Mouse (Mus musculus): ENCODE measurements around the gene Gm31371.
"Not testable (repeated sequence)": the region's sequence is repeated elsewhere in the genome, so short reads cannot be mapped to it uniquely, and the experiment has no call there.

Gene Gm31371

DNA sequence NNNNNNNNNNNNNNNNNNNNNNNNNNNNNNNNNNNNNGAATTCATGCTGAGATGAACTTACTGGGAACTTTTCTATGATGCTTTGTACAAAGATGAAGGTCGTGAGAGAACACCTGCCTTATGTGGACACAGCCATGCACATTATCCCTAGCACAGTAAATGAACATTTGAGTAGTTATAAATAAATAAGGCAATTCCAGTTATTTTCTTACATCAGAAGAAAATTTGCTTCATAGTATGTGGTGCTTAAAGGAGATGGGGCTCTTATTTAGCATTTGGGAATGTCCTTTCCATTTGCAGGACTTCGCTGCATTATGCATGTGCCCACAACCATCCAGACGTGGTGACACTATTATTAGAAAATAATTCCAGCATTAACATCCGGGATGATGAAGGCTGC lies at the start of gene Gm31371:
Gene Gm31371 (plus strand): TSS at position 301 of the 400 bp plus-strand sequence.
- not testable (repeated sequence) for DNase-seq (ENCODE audit: low read depth, low spot score)

DNA sequence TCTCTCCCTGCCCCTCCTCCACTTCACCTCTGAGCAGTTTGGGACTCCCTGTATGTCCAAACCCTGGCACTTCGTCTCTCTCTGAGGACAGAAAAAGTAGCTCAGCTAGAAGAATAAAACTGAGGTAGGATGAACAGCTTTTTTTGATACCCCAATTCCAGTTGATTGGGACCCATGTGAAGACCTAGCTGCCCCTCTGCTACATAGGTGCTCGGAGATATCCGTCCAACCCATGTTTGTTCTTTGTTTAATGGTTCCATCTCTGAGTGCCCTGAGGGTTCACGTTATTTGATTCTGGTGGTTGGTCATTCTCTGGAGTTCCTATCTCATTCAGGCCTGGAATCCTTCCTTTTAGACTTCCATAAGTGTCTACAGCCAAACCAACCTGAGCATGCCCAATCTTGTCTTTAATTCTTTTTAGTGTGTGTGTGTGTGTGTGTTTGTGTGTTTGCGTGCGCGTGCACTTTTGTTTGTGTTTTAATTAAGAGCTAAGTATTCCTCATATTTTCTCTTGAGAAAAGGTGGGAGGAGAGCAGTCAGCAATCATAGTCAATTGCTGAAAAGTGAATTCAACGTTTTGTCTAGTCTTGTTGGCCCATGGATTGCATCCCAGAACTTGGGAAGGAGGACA lies 3.3 kb downstream of the Gm31371 start:
- DNase-seq (ENCODE audit: low read depth, low spot score), result peak; percentile 2

DNA sequence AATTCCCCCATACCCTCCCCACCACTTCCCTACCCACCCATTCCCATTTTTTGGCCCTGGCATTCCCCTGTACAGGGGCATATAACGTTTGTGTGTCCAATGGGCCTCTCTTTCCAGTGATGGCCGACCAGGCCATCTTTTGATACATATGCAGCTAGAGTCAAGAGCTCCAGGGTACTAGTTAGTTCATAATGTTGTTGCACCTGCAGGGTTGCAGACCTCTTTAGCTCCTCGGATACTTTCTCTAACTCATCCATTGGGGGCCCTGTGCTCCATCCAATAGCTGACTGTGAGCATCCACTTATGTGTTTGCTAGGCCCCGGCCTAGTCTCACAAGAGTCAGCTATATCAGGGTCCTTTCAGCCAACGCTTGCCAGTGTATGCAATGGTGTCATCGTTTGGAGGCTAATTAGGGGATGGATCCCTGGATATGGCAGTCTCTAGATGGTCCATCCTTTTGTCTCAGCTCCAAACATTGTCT lies 5.7 kb downstream of the Gm31371 start:
- not testable (repeated sequence) for DNase-seq (ENCODE audit: low read depth, low spot score)

DNA sequence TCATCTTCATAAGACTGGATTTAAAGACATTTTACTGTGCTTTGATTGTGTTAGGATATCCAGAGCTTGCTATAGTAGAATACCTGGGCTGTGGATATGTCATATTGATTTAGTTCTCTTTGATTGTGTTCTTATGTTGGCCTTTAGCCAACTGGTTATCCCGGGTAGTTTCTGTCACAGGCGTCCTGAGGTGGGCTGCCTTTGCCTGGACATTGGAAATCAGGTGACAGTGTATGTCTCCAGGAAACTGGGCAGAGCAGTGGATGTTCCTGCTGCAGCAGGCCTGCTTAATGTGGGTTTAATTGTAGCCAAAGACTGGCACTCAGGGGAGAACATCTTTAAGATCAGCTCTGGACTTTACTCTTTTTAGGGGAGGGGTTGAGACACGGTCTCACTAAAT lies 15.9 kb downstream of the Gm31371 start:
- DNase-seq (ENCODE audit: low read depth, low spot score), result not testable (repeated sequence)

DNA sequence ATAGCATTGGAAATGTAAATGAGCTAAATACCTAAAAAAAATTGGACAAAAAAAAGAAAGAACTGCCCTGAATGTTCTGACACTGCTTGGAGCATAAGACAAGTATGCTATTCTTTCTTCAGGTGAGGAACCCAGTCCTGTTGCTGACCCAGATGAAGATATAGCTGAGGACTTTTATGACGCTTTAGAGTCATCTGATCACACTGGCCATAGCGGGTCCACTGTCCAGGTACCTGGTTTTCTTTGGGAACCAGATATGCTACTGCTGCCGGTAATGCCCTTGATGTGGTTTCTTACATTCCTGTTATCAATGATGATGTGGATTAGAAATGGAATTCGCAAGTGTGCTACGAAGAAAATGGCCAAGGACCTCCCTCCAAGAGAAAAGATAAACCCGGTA lies 31.1 kb downstream of the Gm31371 start:
- DNase-seq (ENCODE audit: low read depth, low spot score), result not testable (repeated sequence)

DNA sequence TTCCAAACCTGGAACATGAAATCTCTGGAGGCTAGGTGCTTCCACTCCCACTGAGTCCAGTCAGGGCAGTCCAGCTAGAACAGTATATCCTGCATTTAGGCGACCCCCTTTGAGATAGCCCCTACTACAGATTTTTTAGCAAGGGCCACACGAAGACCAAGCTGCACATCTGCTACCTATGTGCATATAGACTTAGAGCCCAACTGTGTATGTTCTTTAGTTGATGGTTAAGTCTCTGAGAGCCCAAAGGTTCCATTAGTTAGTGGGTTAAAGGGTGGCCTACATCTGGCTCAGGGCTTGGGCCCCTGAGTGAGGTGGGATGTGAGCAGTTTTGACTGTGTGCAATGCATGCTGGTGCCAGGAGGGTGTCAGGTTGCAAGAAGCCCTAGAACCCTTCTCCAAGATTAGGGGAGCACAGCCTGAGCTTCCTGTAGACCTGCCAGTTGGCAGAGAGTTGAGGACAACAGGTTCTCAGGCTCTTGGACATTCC lies 32.4 kb downstream of the Gm31371 start:
- not testable (repeated sequence) for DNase-seq (ENCODE audit: low read depth, low spot score)

DNA sequence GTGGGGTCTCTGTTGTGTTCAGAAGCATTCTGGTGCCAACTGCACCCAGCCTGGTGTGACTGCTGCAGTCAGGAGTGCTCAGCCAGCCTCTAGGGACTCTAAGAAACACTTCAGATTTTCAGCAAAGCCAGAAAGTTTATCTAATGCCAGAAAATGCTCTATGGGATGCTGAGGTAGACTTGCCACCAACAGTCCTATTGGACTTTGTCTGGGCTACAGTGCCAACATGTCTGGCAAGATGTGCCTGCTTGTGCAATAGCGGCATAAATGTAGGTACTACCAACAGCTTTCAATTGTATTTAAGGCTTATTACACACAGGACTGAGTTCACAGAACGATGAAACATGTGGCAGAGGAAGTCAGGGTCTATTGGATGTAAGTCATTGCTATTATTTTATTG lies 57.7 kb downstream of the Gm31371 start:
- DNase-seq (ENCODE audit: low read depth, low spot score), result no peak

DNA sequence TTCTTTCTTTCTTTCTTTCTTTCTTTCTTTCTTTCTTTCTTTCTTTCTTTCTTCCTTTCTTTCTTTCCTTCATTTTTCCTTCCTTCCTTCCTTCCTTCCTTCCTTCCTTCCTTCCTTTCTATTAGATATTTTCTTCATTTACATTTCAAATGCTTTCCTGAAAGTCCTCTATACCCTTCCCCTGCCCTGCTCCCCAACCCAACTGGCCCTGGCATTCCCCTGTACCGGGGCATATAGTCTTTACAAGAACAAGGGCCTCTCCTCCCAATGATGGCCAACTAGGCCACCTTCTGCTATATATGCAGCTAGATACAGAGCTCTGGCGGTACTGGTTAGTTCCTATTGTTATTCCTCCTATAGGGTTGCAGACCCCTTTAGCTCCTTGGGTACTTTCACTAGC lies 60.6 kb downstream of the Gm31371 start:
- DNase-seq (ENCODE audit: low read depth, low spot score), result not testable (repeated sequence)

DNA sequence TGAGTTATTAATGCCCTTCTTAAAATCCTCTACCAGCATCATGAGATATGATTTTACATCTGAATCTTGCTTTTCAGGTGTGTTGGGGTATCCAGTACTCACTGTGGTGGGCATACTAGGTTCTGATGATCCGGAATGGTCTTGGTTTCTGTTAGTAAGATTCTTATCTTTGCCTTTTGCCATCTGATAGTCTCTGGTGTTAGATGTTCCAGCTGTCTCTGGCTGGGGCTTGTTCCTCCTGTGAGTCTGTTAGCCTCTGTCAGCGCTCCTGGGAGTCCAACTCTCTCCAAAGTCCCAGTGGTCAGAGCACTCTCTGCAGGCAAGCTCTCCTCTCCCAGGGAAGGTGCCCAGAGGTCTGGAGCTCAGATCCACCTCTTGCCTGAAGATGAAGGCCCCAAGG lies 65.0 kb downstream of the Gm31371 start:
- not testable (repeated sequence) for DNase-seq (ENCODE audit: low read depth, low spot score)

DNA sequence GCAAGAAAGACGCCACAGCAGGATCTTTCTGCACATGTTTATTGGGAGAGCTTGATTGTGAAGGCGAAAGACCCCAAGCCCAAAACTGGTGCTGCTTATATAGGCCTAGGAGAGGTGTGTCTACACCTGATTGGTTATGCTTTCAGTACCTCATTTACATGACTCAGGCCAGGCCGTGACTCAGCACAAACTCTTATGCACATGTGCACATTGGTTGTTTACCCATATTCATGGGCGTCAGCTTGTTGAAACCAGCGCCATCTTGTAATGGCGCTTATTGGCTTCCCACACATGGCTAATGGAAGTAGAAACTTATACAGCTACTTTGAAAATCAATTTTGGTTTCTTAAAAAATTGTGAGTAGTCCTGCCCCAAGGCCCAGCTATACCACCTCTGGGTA lies 72.0 kb downstream of the Gm31371 start:
- DNase-seq (ENCODE audit: low read depth, low spot score), result not testable (repeated sequence)

Measured in A20 (cell line).